Mouse (Mus musculus): ENCODE results near the gene Slc25a12. TPM values are rescaled to one million over a fixed set of nuclear protein-coding genes. Genes with fewer than 3 reads are reported as not detected.

Gene Slc25a12
- polyA plus RNA-seq, 1 experiment from 2014 or later: 40.4 TPM

DNA sequence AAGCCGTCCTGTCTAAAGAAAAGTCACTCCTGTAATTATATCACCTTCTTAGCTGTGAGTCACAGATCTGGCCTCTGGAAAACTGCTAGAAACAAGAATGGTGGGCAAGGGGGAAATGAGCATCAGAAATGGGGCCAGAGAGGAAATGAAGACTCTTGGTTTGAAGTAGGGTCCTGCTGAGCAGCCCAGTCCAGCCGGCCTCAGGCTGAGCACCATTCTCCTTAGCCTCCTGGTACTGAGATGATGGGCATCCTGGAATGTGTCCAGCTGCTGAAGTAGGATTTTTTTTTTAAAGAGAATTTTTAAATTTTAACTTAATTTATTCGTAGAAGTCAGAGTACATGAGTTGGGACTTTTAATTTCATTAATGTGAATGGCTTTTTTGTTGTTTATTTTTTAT is 62.7 kb downstream of the Slc25a12 start:
- H3K27me3 ChIP-seq (ENCODE audit: control insufficient read depth, insufficient read depth, low read length): no peaks in the 10 kb centered on the region
- H3K4me1 ChIP-seq (ENCODE audit: control insufficient read depth, insufficient read depth, low read length): no peaks in the 10 kb centered on the region
- H3K9me3 ChIP-seq (ENCODE audit: control insufficient read depth, low read length): no peaks in the 10 kb centered on the region
- WGBS: 55% methylated on average over 3 of the region's 3 CpGs
- no peak overlapping the region for H3K4me3 ChIP-seq (ENCODE audit: low read depth, low read length)
- ATAC-seq (ENCODE audit: insufficient read depth, low FRiP score, low TSS enrichment) (no peak), DNase-seq (ENCODE audit: low spot score) (no peak)
- no peaks in the 10 kb centered on the region; the same call in 1 of the 2 replicates for H3K36me3 ChIP-seq (ENCODE audit: control insufficient read depth, insufficient read depth, low read length)
- no peak overlapping the region for H3K4me2 ChIP-seq (ENCODE audit: low read depth)
- H3K9ac ChIP-seq (ENCODE audit: low read length): no peak overlapping the region
- no peak overlapping the region for H3K27ac ChIP-seq (ENCODE audit: low read depth, low read length)

DNA sequence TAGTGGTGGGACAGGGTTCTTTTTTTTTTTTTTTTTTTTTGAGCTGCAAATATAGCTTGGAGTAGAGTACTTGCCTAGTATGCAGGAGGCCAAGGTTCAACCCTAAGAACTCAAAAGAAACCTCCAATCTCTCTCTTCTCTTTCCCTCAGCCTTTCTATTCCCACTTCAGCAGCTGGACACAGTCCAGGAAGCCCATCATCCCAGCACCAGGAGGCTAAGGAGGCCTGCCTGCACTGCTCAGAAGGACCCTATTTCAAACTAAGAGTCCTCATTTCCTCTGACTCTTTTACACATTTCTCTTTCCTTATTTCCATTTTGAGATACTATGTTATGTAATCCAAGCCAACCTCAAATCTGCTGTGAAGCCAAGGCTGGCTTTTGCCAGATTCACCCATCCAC is 64.3 kb downstream of the Slc25a12 start:
- H3K4me1 ChIP-seq (ENCODE audit: control insufficient read depth, insufficient read depth, low read length): no peaks in the 10 kb centered on the region
- no peak overlapping the region for H3K4me3 ChIP-seq (ENCODE audit: low read depth, low read length)
- no peak overlapping the region for H3K27ac ChIP-seq (ENCODE audit: low read depth, low read length)
- ATAC-seq (ENCODE audit: insufficient read depth, low FRiP score, low TSS enrichment) (no peak), DNase-seq (ENCODE audit: low spot score) (no peak)
- H3K9ac ChIP-seq (ENCODE audit: low read length): no peak overlapping the region
- H3K27me3 ChIP-seq (ENCODE audit: control insufficient read depth, insufficient read depth, low read length): no peaks in the 10 kb centered on the region
- no peaks in the 10 kb centered on the region for H3K9me3 ChIP-seq (ENCODE audit: control insufficient read depth, low read length)
- no peaks in the 10 kb centered on the region; the same call in 1 of the 2 replicates for H3K36me3 ChIP-seq (ENCODE audit: control insufficient read depth, insufficient read depth, low read length)
- no peak overlapping the region for H3K4me2 ChIP-seq (ENCODE audit: low read depth)

DNA sequence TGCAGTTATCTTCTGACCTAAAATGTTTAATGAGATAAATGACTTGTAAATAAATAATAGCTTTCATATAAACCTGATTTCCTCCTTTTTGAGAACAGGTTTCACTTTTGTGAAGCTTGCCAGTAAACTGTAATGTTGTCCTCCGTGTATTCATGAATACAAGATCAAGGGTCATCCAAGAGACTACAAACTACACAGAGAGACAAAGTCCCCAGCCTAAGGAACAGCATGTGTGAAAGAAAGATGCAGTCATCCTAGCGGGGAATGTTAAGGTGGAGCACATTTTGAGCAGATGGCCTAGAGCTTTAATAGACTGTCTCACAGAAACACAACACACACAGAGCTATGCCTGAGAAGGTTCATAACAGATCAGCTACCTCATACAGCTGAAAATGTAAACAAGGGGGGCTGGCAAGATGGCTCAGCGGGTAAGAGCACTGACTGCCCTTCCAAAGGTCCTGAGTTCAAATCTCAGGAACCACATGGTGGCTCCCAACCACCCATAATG is 65.3 kb downstream of the Slc25a12 start:
- no peaks in the 10 kb centered on the region; the same call in 1 of the 2 replicates for H3K36me3 ChIP-seq (ENCODE audit: control insufficient read depth, insufficient read depth, low read length)
- DNase-seq (ENCODE audit: low spot score) (no peak), ATAC-seq (ENCODE audit: insufficient read depth, low FRiP score, low TSS enrichment) (no peak)
- H3K9ac ChIP-seq (ENCODE audit: low read length): no peak overlapping the region
- no peaks in the 10 kb centered on the region for H3K9me3 ChIP-seq (ENCODE audit: control insufficient read depth, low read length)
- H3K4me1 ChIP-seq (ENCODE audit: control insufficient read depth, insufficient read depth, low read length): no peaks in the 10 kb centered on the region
- 74% methylated on average over 3 of the region's 3 CpGs for whole genome bisulfite sequencing
- no peak overlapping the region for H3K4me2 ChIP-seq (ENCODE audit: low read depth)
- H3K4me3 ChIP-seq (ENCODE audit: low read depth, low read length): no peak overlapping the region
- no peak overlapping the region for H3K27ac ChIP-seq (ENCODE audit: low read depth, low read length)
- H3K27me3 ChIP-seq (ENCODE audit: control insufficient read depth, insufficient read depth, low read length): no peaks in the 10 kb centered on the region

DNA sequence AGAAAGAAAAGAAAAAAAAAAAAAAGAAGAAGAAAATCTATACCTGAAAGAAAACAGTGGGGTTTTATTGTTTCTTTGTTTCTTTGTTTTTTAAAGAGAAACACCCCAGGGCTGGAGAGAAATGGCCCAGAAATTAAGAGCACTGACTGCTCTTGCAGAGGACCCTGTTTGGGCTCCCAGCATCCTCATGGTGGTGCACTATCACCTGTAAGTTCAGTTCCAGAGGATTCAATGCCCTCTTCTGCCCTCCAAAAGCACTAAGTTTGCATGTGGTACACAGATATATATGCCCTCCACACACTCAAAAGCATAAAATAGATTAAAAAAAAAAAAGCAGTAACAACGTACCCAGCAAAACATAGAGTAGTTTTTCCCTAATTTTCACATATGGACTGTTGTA is 68.8 kb downstream of the Slc25a12 start:
- no peak for ATAC-seq (ENCODE audit: insufficient read depth, low FRiP score, low TSS enrichment)
- 94% methylated on average over 1 of the region's 1 CpGs for WGBS
- H3K4me2 ChIP-seq (ENCODE audit: low read depth): no peak overlapping the region

DNA sequence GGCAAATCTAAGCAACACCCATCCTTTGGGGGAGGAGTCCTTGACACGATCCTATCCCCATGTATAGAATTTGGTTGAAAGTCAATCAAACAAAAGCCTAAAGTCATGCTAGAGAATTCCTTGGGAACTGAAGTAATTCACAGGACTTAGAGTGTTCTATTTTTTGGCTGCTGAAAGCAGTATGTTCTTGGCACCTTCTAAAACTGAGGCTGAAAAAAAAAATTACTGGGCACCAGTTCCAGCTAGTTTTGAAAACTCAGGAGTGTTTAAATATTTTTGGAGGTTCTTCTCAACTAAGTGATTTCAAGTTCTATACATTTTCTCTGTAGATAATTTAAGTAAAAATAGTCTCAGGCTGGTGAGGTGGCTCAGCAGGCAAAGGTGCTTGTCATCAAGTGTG is 70.0 kb downstream of the Slc25a12 start:
- no peaks in the 10 kb centered on the region for H3K4me1 ChIP-seq (ENCODE audit: control insufficient read depth, insufficient read depth, low read length)
- H3K9ac ChIP-seq (ENCODE audit: low read length): no peak overlapping the region
- H3K27me3 ChIP-seq (ENCODE audit: control insufficient read depth, insufficient read depth, low read length): no peaks in the 10 kb centered on the region
- no peaks in the 10 kb centered on the region; the same call in 1 of the 2 replicates for H3K36me3 ChIP-seq (ENCODE audit: control insufficient read depth, insufficient read depth, low read length)
- no peak overlapping the region for H3K4me3 ChIP-seq (ENCODE audit: low read depth, low read length)
- no peak for ATAC-seq (ENCODE audit: insufficient read depth, low FRiP score, low TSS enrichment)
- no peak overlapping the region for H3K4me2 ChIP-seq (ENCODE audit: low read depth)
- WGBS: 93% methylated on average over 1 of the region's 1 CpGs
- no peaks in the 10 kb centered on the region for H3K9me3 ChIP-seq (ENCODE audit: control insufficient read depth, low read length)
- DNase-seq (ENCODE audit: low spot score): no peak
- no peak overlapping the region for H3K27ac ChIP-seq (ENCODE audit: low read depth, low read length)

More for the DNA sequence above, 68.8 kb downstream of the Slc25a12 start:
- H3K4me1 ChIP-seq (ENCODE audit: control insufficient read depth, insufficient read depth, low read length): no peaks in the 10 kb centered on the region
- H3K36me3 ChIP-seq (ENCODE audit: control insufficient read depth, insufficient read depth, low read length): no peaks in the 10 kb centered on the region; the same call in 1 of the 2 replicates
- no peaks in the 10 kb centered on the region for H3K9me3 ChIP-seq (ENCODE audit: control insufficient read depth, low read length)
- H3K27ac ChIP-seq (ENCODE audit: low read depth, low read length): no peak overlapping the region
- no peak for DNase-seq (ENCODE audit: low spot score)
- no peak overlapping the region for H3K4me3 ChIP-seq (ENCODE audit: low read depth, low read length)
- no peaks in the 10 kb centered on the region for H3K27me3 ChIP-seq (ENCODE audit: control insufficient read depth, insufficient read depth, low read length)
- H3K9ac ChIP-seq (ENCODE audit: low read length): no peak overlapping the region

DNA sequence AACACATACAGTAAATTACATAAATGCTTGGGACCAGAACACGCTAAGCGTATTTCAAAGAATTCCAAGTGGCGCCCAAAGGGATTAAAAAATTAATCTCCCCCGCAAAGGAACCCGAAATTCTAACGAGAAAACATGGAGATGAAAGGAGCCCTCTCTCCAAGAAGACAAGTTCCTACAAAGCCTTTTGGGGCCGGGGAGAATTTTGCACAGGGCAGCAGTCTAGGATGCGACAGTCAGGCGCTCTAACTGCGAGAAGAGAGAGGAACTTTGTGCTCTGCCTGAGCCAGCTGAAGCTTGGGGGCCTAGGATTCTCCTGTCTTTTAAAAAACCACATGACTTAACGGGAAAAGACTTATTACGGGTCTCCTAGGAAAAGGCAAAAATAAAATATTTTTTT is 71.7 kb downstream of the Slc25a12 start:
- DNase-seq (ENCODE audit: low spot score) (no peak), ATAC-seq (ENCODE audit: insufficient read depth, low FRiP score, low TSS enrichment) (no peak)
- no peaks in the 10 kb centered on the region for H3K27me3 ChIP-seq (ENCODE audit: control insufficient read depth, insufficient read depth, low read length)
- no peaks in the 10 kb centered on the region for H3K4me1 ChIP-seq (ENCODE audit: control insufficient read depth, insufficient read depth, low read length)
- no peaks in the 10 kb centered on the region; the same call in 1 of the 2 replicates for H3K36me3 ChIP-seq (ENCODE audit: control insufficient read depth, insufficient read depth, low read length)
- H3K9me3 ChIP-seq (ENCODE audit: control insufficient read depth, low read length): no peaks in the 10 kb centered on the region
- no peak overlapping the region for H3K4me2 ChIP-seq (ENCODE audit: low read depth)
- no peak overlapping the region for H3K4me3 ChIP-seq (ENCODE audit: low read depth, low read length)
- H3K9ac ChIP-seq (ENCODE audit: low read length): no peak overlapping the region
- H3K27ac ChIP-seq (ENCODE audit: low read depth, low read length): no peak overlapping the region
- 86% methylated on average over 12 of the region's 12 CpGs for WGBS

DNA sequence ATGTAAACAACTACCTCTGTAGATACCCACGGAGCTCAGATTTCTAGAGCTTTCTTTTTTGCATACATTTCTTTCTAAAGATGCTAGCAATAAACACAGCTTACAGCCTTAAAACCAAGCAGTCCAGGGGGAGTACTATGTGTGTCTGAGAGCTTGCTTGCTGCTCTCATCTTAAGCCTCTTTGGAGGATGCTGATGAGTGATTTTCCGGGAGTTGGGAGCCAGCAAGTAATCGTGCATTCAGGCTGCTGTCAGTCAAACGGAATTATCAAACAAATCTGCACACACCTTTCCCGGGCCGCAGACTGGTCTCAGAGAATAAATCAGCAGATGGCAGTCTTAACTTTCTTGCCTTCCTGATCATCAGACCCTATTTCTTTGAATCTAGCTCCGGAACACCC is 73.1 kb downstream of the Slc25a12 start:
- DNase-seq (ENCODE audit: low spot score): no peak
- no peak overlapping the region for H3K27ac ChIP-seq (ENCODE audit: low read depth, low read length)
- H3K27me3 ChIP-seq (ENCODE audit: control insufficient read depth, insufficient read depth, low read length): no peaks in the 10 kb centered on the region
- H3K9ac ChIP-seq (ENCODE audit: low read length): no peak overlapping the region
- H3K4me2 ChIP-seq (ENCODE audit: low read depth): no peak overlapping the region
- no peaks in the 10 kb centered on the region for H3K36me3 ChIP-seq (ENCODE audit: control insufficient read depth, insufficient read depth, low read length)
- no peak for ATAC-seq (ENCODE audit: insufficient read depth, low FRiP score, low TSS enrichment)
- H3K4me1 ChIP-seq (ENCODE audit: control insufficient read depth, insufficient read depth, low read length): no peaks in the 10 kb centered on the region
- 66% methylated on average over 7 of the region's 7 CpGs for WGBS
- no peaks in the 10 kb centered on the region for H3K9me3 ChIP-seq (ENCODE audit: control insufficient read depth, low read length)
- H3K4me3 ChIP-seq (ENCODE audit: low read depth, low read length): no peak overlapping the region

DNA sequence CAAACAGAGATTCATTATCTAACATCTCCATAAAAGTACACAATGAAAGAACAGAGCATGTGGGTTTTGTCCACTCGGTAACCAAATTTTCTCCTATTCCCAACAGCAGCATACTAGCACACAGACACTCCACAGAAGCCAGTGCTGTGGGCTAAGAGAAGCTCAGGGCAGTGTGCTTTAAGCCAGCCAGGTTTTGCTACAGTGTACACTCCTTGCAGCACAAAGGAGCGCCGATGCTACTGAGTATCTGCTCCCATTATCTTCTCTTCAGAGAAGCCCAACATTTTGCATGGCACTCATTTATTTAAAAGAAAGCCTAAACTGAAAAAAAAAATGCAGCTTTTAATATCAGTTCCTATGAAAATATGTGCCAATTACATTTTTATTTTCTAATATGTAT is 73.6 kb downstream of the Slc25a12 start:
- Histone ChIP-seq H3K27ac (ENCODE audit: low read depth, low read length) (no peak overlapping the region), H3K27me3 (ENCODE audit: control insufficient read depth, insufficient read depth, low read length) (no peaks in the 10 kb centered on the region), H3K4me1 (ENCODE audit: control insufficient read depth, insufficient read depth, low read length) (no peaks in the 10 kb centered on the region), H3K9me3 (ENCODE audit: control insufficient read depth, low read length) (no peaks in the 10 kb centered on the region), H3K36me3 (ENCODE audit: control insufficient read depth, insufficient read depth, low read length) (no peaks in the 10 kb centered on the region), H3K4me3 (ENCODE audit: low read depth, low read length) (no peak overlapping the region), H3K4me2 (ENCODE audit: low read depth) (no peak overlapping the region), H3K9ac (ENCODE audit: low read length) (no peak overlapping the region)
- no peak for ATAC-seq (ENCODE audit: insufficient read depth, low FRiP score, low TSS enrichment)
- DNase-seq (ENCODE audit: low spot score): no peak
- 79% methylated on average over 3 of the region's 3 CpGs for WGBS

DNA sequence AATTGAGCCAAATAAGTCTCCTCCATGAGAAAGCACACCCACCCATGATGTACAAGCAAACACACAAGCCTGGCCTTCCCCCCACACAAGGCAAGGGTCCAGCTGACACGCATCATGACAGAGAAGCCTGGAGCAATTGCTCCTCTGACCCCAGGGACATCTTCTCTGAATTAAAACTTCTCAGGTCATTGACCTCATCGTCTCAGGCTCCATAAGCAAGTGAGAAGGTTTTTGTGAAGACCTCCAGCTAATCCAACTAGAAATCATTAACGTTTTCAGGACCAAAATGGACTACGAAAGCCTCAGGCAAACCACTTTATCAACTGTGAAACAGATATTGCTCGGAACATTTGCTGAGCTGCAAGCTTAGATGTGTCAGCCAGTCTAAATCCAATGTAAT is 76.0 kb downstream of the Slc25a12 start:
- Histone ChIP-seq H3K36me3 (ENCODE audit: control insufficient read depth, insufficient read depth, low read length) (no peaks in the 10 kb centered on the region), H3K9me3 (ENCODE audit: control insufficient read depth, low read length) (no peaks in the 10 kb centered on the region), H3K4me1 (ENCODE audit: control insufficient read depth, insufficient read depth, low read length) (no peaks in the 10 kb centered on the region), H3K27ac (ENCODE audit: low read depth, low read length) (no peak overlapping the region), H3K4me2 (ENCODE audit: low read depth) (no peak overlapping the region), H3K9ac (ENCODE audit: low read length) (no peak overlapping the region), H3K4me3 (ENCODE audit: low read depth, low read length) (no peak overlapping the region), H3K27me3 (ENCODE audit: control insufficient read depth, insufficient read depth, low read length) (no peaks in the 10 kb centered on the region)
- DNase-seq (ENCODE audit: low spot score): no peak
- WGBS: 47% methylated on average over 5 of the region's 5 CpGs
- ATAC-seq (ENCODE audit: insufficient read depth, low FRiP score, low TSS enrichment): no peak

All from neural tube, embryonic 11.5 days (tissue).